ENCODE assay signal across 19 mouse cellular contexts in the genomic region with DNA sequence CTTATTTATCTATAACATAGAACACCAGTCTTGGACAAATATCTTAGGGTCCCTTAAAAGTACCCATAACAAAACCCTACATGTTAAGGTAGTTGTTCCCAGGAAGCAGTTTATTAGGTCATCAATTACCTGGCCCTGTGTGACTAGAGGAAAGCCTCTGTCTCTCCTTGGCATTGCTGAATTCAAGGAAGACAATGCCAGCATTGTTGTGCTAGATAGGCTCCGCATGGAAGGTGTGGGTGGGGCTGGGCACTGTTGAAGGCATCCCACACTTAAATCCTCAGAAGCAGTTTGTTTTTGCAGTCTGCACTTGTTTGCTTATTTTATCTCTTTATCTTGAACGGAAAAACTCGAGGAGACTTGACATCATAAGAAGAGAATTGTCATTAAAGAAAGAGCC.
"Had no signal": no experiment of that assay in that cellular context is flagged by ENCODE, and none has a peak within 500 bp of the region (broad histone marks: within the 10 kb centered on the region; RNA-seq: fewer than 3 reads in every experiment).

No protein-coding gene starts in this region.

- ATAC-seq: midbrain, embryonic 16.5 days had no signal

- H3K9ac ChIP-seq: lung, embryonic 14.5 days; midbrain, embryonic 12.5 days; neural tube, embryonic 13.5 days; neural tube, embryonic 15.5 days; stomach, embryonic 15.5 days had no signal

- H3K36me3 ChIP-seq: midbrain, embryonic 10.5 days; neural tube, embryonic 13.5 days; neural tube, embryonic 15.5 days; stomach, embryonic 15.5 days had no signal

- DNase-seq: lung, adult 18-20 months; lung, embryonic 14.5 days; lung, postnatal 10 days; lung, postnatal 4 days; midbrain, embryonic 14.5 days; right cerebral cortex, adult 18-20 months; right cerebral cortex, postnatal 25 days; right cerebral cortex, postnatal 4 days; spleen, adult 18-20 months; thymus, adult 2 months; thymus, postnatal 36 days had no signal

- H3K9me3 ChIP-seq: midbrain, embryonic 10.5 days; midbrain, embryonic 12.5 days; neural tube, embryonic 15.5 days; stomach, embryonic 15.5 days had no signal

- H3K27ac ChIP-seq: midbrain, embryonic 12.5 days; neural tube, embryonic 13.5 days; neural tube, embryonic 15.5 days; stomach, embryonic 15.5 days; stomach, postnatal 0 days had no signal

- H3K4me3 ChIP-seq: midbrain, embryonic 10.5 days; midbrain, embryonic 12.5 days; myocyte; neural tube, embryonic 13.5 days; neural tube, embryonic 15.5 days; stomach, embryonic 15.5 days had no signal

- H3K27me3 ChIP-seq: midbrain, embryonic 12.5 days; neural tube, embryonic 13.5 days; neural tube, embryonic 15.5 days; stomach, embryonic 15.5 days had no signal

- H3K4me2 ChIP-seq: lung, embryonic 14.5 days; midbrain, embryonic 12.5 days; neural tube, embryonic 13.5 days; neural tube, embryonic 15.5 days; stomach, embryonic 15.5 days had no signal

- H3K4me1 ChIP-seq: stomach, embryonic 15.5 days had no signal
